Mouse (Mus musculus) liver, postnatal 0 days (tissue): ENCODE results near the gene Gm44502.

Experiments used
- CTCF ChIP-seq: sonication (generic); IDR thresholded peaks from 2 replicates; pipeline ENCODE4 v1.5.1; 2016; ENCODE audit warnings: antibody characterized with exemption, low read depth
- EP300 ChIP-seq: IDR thresholded peaks from 2 replicates; pipeline ENCODE4 v1.6.1; 2016; ENCODE audit warnings: antibody characterized with exemption, low read depth, mild to moderate bottlenecking

GRCm38 (mm10) chr15:89430341-89430740 lies 845 bp upstream of the Gm44502 start:
- TF ChIP-seq CTCF, result peak; percentile 22
- TF ChIP-seq EP300, result no peak
